Mouse (Mus musculus): ENCODE results near the gene Mast1. TPM values are rescaled to one million over a fixed set of nuclear protein-coding genes. Genes with fewer than 3 reads are reported as not detected.

The Mast1 gene
- polyA plus RNA-seq (2012; fragmentation: generic; extraction: Trizol) = under 1 TPM in 1 of 2 experiments, not detected in 1; 0.06 TPM

DNA sequence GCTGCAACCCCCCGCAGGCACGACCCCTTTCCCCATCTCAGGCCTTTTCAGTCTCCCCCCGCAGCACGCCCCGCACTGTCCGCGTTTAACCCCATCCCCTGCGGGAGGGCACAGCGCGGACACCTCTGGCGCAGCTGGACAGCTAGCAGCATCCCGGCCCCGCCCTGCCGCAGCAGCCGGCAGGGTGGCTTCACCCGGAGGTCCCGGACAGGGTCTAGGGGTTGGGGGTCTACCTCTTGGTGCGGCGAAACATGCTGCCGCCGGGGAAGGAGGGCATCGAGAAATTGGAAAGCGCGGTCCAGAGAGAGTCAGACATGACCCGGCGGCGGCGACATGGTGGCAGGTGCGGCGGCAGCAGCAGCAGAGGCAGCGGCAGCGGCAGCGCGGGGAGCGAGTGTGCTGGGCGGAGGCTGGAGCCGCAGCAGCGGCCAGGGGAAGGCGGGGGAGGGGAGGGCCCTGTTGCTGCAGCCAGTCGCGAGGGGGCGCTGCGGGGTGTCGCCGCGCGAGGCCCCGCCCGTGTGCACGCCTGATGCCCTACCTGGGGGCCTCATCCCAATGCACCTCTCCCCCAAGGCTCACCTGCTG, at the start of gene Mast1:
Mast1 (minus strand) TSS at position 398 of the 585 bp plus-strand sequence.

GRCm38 (mm10) chr8:84978248-84978940, 41.2 kb upstream of the Mast1 start, which contains the start of gene Junb:
Gene Junb (minus strand): TSS chr8:84978718.

GRCm38 (mm10) chr8:84969241-84970134, 32.3 kb upstream of the Mast1 start, which contains the start of the genes Gm49661, Prdx2 and Rnaseh2a:
Gene Gm49661 (minus strand): TSS chr8:84969433.
Gene Prdx2 (plus strand): TSS chr8:84969587.
Gene Rnaseh2a (minus strand): TSS chr8:84969767.

DNA sequence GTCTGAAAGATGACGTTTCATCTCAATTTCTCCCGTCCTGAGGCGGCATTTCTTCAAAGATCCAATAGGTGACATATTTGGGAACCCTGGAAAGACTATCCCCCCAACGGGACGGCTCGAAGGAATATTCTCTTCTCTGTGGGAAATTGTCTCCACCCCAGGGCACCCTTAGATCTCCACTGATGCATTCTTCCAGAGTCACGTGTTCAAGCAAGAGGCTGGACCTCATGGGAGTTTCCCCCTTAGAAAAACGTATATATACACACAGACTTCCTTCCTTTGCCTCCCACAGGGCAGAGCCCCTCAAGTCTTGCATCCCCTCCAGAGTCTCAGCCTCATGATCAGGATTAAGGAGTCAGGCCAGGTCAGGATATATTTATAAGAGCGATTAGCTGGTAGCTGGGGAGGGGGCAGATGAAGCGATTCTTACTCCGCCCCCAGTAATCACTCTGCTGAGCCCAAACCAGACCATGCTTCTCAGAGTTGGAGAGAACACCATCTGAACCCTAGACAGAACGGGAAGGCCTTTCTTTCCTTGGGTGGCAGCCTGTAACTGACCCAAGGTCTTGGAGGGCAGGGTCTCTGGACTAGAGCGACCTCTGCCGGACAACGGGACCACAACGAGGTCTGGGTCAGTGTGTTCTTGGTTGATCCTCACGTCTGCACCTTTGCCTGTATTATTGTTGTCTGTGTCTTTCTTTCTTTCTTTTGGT, 9.5 kb upstream of the Mast1 start, which contains the start of gene Rtbdn:
Rtbdn (plus strand) TSS at position 464 of the 713 bp plus-strand sequence.

DNA sequence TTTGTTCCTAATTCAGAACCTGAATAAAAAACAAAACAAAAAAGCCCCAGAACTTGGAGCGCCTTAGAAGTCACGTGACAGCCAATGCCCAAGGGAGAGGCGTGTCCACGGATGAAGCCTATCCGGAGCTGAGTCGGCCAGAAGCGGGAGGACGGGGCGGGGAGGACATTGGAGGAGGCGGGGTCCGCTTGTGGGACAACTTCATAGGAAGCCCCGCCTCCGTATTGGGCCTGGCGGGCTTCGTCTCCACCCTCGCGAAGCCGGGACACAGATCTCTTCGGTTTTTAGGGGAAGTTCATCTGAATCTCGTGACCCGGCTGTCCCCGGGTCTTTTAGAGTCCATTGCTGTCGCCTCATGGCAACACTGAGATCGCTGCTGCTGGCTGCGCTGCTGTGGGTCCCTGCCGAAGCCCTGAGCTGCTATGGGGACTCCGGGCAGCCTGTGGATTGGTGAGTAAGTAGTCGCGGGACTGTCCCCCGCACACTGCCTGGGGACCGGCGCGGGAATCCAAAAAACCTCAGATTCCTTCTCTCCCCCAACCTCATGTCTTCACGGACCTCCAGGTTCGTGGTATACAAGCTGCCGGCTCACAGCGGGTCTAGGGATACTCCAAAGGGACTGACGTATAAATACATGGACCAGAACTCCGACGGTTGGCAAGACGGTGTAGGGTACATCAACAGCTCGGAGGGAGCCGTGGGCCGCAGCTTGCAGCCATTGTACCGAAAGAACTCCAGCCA, 28.6 kb downstream of the Mast1 start, which contains the start of gene Dnase2a:
Dnase2a (plus strand) TSS at position 140 of the 741 bp plus-strand sequence.

GRCm38 (mm10) chr8:84901752-84902151, 35.4 kb downstream of the Mast1 start, which contains the start of gene Klf1:
Gene Klf1 (plus strand): TSS chr8:84901928.

DNA sequence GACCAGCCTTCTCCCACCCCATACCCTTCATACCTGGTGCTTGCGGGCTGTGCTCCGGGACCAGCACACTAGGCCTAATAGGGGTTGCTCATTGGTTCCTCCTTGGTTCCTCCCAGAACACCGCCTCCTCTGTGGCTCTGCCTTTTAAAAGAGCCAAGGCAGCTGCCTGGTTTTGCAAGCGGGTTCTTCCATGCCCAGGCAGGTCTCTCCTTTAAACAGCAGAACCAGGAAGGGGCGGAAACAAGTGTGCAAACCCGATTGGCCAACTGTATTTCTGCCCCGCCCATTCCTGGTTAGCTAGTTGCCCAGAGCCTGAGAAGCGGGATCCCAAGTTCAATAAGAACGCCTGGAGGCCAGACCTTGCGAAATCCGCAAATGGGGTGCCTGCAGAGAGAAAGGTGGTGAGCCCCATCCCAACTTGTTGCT, 43.4 kb downstream of the Mast1 start, which contains the start of gene Gcdh:
Gcdh (minus strand) TSS at position 213 of the 426 bp plus-strand sequence.

GRCm38 (mm10) chr8:84871376-84872308, 65.5 kb downstream of the Mast1 start, which contains the start of gene Syce2:
Gene Syce2 (plus strand): TSS chr8:84872111.

Other genes with a start within 250 kb of the Mast1 start
- gene Nacc1, start 249.5 kb downstream of the Mast1 start, polyA plus RNA-seq (2012; fragmentation: generic; extraction: Trizol) = 10 to 100 TPM; 66.1 to 75.9 TPM
- gene Lyl1, start 235.9 kb downstream of the Mast1 start, polyA plus RNA-seq (2012; fragmentation: generic; extraction: Trizol) = under 1 TPM; 0.04 to 0.48 TPM
- 10 to 100 TPM in 1 of 2 experiments, 1 to 10 TPM in 1; 8.1 to 10.0 TPM for gene G430095P16Rik, start 214.4 kb downstream of the Mast1 start, polyA plus RNA-seq (2012; fragmentation: generic; extraction: Trizol)
- gene Nfix, start 137.0 kb downstream of the Mast1 start, polyA plus RNA-seq (2012; fragmentation: generic; extraction: Trizol) = 100 to 1,000 TPM in 1 of 2 experiments, 10 to 100 TPM in 1; 92.3 to 315 TPM
- gene Dand5, start 114.5 kb downstream of the Mast1 start, polyA plus RNA-seq (2012; fragmentation: generic; extraction: Trizol) = 10 to 100 TPM in 1 of 2 experiments, 1 to 10 TPM in 1; 2.8 to 12.6 TPM
- 10 to 100 TPM; 31.0 to 75.6 TPM for gene Gadd45gip1, start 105.8 kb downstream of the Mast1 start, polyA plus RNA-seq (2012; fragmentation: generic; extraction: Trizol)
- 10 to 100 TPM; 61.5 to 69.9 TPM for gene Rad23a, start 96.7 kb downstream of the Mast1 start, polyA plus RNA-seq (2012; fragmentation: generic; extraction: Trizol)
- 100 to 1,000 TPM; 585 to 801 TPM for gene Calr, start 90.4 kb downstream of the Mast1 start, polyA plus RNA-seq (2012; fragmentation: generic; extraction: Trizol)
- 100 to 1,000 TPM in 1 of 2 experiments, 10 to 100 TPM in 1; 76.6 to 106 TPM for gene Farsa, start 80.4 kb downstream of the Mast1 start, polyA plus RNA-seq (2012; fragmentation: generic; extraction: Trizol)
- gene Syce2, start 65.2 kb downstream of the Mast1 start, polyA plus RNA-seq (2012; fragmentation: generic; extraction: Trizol) = 1 to 10 TPM in 1 of 2 experiments, under 1 TPM in 1; 0.08 to 3.1 TPM
- 10 to 100 TPM in 1 of 2 experiments, 1 to 10 TPM in 1; 4.6 to 16.7 TPM for gene Gcdh, start 43.4 kb downstream of the Mast1 start, polyA plus RNA-seq (2012; fragmentation: generic; extraction: Trizol)
- under 1 TPM; 0.08 to 0.27 TPM for gene Klf1, start 35.4 kb downstream of the Mast1 start, polyA plus RNA-seq (2012; fragmentation: generic; extraction: Trizol)
- 10 to 100 TPM; 11.5 to 17.3 TPM for gene Dnase2a, start 28.8 kb downstream of the Mast1 start, polyA plus RNA-seq (2012; fragmentation: generic; extraction: Trizol)
- gene Rtbdn, start 9.6 kb upstream of the Mast1 start, polyA plus RNA-seq (2012; fragmentation: generic; extraction: Trizol) = under 1 TPM in 1 of 2 experiments, not detected in 1; 0.05 TPM
- not detected for gene Gm49661, start 32.1 kb upstream of the Mast1 start, polyA plus RNA-seq (2012; fragmentation: generic; extraction: Trizol)
- gene Prdx2, start 32.2 kb upstream of the Mast1 start, polyA plus RNA-seq (2012; fragmentation: generic; extraction: Trizol) = 100 to 1,000 TPM; 723 to 905 TPM
- gene Rnaseh2a, start 32.4 kb upstream of the Mast1 start, polyA plus RNA-seq (2012; fragmentation: generic; extraction: Trizol) = 100 to 1,000 TPM in 1 of 2 experiments, 10 to 100 TPM in 1; 85.1 to 248 TPM
- 10 to 100 TPM; 27.0 to 43.6 TPM for gene Junb, start 41.4 kb upstream of the Mast1 start, polyA plus RNA-seq (2012; fragmentation: generic; extraction: Trizol)
- gene Hook2, start 53.2 kb upstream of the Mast1 start, polyA plus RNA-seq (2012; fragmentation: generic; extraction: Trizol) = 1 to 10 TPM; 2.4 to 5.2 TPM
- gene Best2, start 77.2 kb upstream of the Mast1 start, polyA plus RNA-seq (2012; fragmentation: generic; extraction: Trizol) = under 1 TPM in 1 of 2 experiments, not detected in 1; 0.17 TPM
- 100 to 1,000 TPM; 150 to 247 TPM for gene Asna1, start 87.9 kb upstream of the Mast1 start, polyA plus RNA-seq (2012; fragmentation: generic; extraction: Trizol)
- gene Trir, start 89.5 kb upstream of the Mast1 start, polyA plus RNA-seq (2012; fragmentation: generic; extraction: Trizol) = 100 to 1,000 TPM; 205 to 250 TPM
- 10 to 100 TPM in 1 of 2 experiments, 1 to 10 TPM in 1; 8.0 to 41.1 TPM for gene Tnpo2, start 99.6 kb upstream of the Mast1 start, polyA plus RNA-seq (2012; fragmentation: generic; extraction: Trizol)
- 10 to 100 TPM; 11.0 to 31.1 TPM for gene Fbxw9, start 122.7 kb upstream of the Mast1 start, polyA plus RNA-seq (2012; fragmentation: generic; extraction: Trizol)
- gene Gm5741, start 130.6 kb upstream of the Mast1 start, polyA plus RNA-seq (2012; fragmentation: generic; extraction: Trizol) = under 1 TPM in 1 of 2 experiments, not detected in 1; 0.48 TPM
- 100 to 1,000 TPM in 1 of 2 experiments, 10 to 100 TPM in 1; 51.7 to 147 TPM for gene Dhps, start 134.4 kb upstream of the Mast1 start, polyA plus RNA-seq (2012; fragmentation: generic; extraction: Trizol)
- 100 to 1,000 TPM; 149 to 151 TPM for gene Wdr83os, start 143.4 kb upstream of the Mast1 start, polyA plus RNA-seq (2012; fragmentation: generic; extraction: Trizol)
- 10 to 100 TPM; 14.8 to 25.8 TPM for gene Wdr83, start 143.9 kb upstream of the Mast1 start, polyA plus RNA-seq (2012; fragmentation: generic; extraction: Trizol)
- gene Man2b1, start 145.9 kb upstream of the Mast1 start, polyA plus RNA-seq (2012; fragmentation: generic; extraction: Trizol) = 10 to 100 TPM in 1 of 2 experiments, 1 to 10 TPM in 1; 6.8 to 20.5 TPM
- gene Zfp791, start 185.7 kb upstream of the Mast1 start, polyA plus RNA-seq (2012; fragmentation: generic; extraction: Trizol) = under 1 TPM in 1 of 2 experiments, not detected in 1; 0.05 TPM
- gene Cks1brt, start 214.6 kb upstream of the Mast1 start, polyA plus RNA-seq (2012; fragmentation: generic; extraction: Trizol) = not detected

Measured in C3H10T1/2 (cell line).